Mouse (Mus musculus) urinary bladder, postnatal 4 days (tissue): ENCODE data around the gene Ercc8.

Source experiments
- DNase-seq, 2 experiments: peaks; one replicate each; pipeline ENCODE4 v3.0.0; 2021 to 2022; ENCODE audit warnings: low spot score in 2 of 2

Gene Ercc8

DNA sequence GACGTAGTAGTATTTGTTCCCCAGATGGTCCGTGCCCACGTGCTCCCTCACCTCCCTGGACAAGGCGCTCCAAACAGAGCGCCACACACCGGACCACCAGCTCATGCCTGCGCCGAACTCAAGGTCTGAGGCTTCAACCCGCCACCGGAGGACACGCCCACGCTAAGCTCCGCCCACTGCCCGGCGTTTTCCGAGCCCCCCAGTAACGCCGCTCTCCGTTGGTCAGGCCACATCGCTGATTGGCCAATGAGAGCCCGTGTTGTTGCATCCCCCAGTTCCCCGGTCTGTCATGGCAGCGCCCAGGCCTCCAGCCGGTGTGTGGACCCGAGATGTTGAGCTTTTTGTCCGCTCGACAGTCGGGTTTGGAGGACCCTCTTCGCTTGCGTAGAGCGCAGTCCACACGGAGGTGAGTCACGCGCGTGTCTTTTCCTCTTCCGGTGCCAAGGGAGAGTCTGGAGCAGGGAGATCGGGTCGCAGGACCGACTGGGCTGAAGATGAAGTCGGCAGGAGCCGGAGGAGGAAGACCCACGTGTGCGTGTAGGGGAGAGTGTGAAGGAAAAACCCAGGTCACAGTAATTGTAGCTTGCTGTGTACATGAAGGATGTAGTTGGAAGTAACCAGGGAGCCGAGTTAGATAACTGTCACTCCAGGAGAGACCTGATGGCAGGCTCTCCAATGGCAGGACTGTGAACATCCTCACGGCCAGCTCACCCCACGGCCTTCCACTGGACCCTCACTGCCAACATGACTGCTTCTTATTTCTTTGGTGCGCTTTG, at the start of gene Ercc8, which contains the start of gene Ndufaf2:
Ercc8 (plus strand) TSS at position 267 of the 776 bp plus-strand sequence.
Ndufaf2 (minus strand) TSS at position 159 of the 776 bp plus-strand sequence.
- peak; percentile 90 to 97 for DNase-seq

DNA sequence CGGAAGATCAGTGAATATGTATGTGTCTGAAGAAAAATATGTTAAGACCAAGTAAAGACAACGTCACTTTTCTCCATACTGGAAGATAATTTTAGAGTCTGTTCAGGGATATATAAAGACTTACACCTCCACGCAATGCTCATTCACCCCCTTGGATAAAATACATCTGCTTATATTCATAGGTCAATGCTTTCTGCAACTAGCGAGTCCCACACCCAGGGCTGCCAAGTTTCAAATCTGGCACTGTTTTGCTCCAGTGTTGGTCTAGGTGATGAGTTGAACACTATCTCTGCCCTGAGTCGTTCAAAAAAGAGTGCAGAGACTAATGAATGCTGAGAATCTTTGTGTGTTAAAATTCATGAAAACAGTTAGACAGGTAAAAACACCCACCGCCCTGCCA, 47.6 kb upstream of the Ercc8 start:
- no peak for DNase-seq

DNA sequence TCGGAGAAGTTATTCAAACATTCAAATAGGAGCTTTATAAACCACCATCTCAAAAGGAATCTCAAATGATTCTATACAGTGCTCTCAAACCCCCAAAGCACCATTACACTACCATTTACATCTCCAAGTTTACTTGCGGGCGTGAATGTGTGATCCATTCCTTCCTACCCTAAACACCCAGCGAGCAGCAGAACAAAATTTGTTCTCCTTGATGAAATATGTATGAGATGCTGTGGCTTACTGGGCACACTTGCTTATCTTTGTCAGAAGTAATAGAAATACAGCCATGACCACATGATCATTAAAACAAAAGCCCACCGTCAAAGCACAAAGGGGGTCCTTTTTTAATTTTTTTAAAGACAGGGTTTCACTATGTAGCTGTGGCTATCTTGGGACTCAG, 45.0 kb upstream of the Ercc8 start:
- no peak for DNase-seq

DNA sequence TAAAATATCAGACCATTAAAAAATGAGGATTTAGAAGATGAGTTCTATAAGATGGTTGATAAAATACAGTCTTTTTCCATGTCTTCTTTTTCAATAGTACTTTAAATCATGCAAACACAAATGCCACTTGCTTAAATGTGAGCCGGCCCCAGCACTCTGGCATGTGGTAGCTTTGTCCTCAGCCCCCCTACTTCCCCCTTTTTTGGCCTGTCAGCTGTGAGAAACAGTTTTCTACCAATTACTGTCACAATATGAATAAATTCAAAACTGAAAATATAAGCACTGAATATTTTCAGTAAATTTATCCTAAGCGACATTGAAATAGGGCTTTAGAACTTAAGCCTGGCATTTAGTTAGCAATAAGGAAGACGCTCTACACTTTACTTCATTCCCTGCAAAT, 44.3 kb upstream of the Ercc8 start:
- no peak for DNase-seq

DNA sequence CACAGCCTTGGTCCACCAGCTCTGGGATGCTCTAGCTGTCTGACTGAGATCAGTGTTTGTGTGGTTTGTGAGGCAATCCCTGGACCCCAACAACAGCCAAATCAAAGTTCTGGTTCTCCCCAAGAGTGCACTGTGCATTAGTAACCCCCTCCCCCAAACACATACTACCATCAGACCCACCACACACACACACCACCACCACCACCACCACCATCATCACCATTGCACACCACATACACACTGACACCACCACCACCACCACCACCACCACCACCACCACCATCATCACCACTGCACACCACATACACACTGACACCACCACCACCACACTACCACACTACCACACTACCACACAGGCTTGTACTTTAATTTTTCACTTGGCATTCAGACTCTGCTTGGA, 40.9 kb upstream of the Ercc8 start:
- no peak for DNase-seq

DNA sequence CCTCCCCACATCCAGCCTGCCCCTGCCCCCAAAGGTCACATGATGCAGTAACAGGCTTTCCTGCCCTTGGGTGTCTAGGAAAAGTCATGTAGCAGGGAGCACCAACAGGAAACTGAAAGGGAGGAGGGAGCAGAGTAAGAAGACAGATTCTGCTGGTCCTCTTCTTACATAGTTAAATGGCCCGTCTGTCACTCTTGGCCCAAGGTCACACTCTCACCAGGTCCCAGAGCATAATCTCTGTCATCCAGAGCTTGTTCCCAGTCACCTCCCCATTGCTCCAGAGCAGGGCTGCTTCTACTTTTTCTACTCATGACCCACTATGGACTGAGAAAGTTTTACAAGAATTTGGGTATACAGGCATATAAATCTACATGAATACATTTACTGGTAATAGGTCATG, 40.3 kb upstream of the Ercc8 start:
- no peak for DNase-seq

DNA sequence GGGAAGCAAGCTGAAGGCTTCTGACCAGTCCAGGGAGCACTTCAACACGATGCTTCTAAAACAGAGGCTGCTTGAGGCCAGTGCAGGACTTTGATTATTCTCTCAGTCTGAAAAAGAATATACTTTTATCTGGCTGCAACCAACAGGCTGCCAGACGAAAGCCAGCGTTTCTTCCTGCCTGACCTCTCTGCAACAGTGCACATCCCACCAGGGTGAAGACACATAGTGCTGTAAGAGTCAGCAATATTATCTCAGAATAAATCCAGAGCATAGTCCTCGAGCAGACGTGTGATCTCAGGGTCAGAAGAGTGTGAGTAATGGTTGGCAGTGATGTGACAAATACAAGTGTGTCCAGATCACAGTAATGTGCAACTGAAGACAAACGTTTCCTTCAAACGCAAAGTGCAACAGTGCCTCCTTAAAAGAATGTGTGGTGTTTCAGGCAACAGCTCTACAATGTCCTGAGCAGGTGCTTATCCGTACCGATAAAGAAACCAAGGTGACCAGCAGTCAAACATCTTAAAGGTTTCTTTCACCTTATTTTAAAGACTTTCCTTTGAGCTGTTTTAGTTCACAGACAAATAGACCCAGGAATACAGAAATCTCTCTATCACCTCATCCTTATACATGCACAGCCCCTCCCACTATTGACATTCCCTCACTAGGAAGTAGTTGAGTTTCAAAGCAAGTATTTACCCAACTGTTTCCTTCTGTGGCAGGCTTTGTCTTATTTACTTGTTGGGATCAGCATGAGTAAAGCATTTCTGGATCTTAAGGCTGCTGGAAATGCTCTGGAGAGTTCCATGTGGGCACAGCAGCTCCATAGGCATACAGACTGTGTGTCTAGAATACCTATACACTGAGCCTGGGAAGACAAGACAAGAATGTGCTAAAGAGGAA, 38.9 kb upstream of the Ercc8 start:
- no peak for DNase-seq

DNA sequence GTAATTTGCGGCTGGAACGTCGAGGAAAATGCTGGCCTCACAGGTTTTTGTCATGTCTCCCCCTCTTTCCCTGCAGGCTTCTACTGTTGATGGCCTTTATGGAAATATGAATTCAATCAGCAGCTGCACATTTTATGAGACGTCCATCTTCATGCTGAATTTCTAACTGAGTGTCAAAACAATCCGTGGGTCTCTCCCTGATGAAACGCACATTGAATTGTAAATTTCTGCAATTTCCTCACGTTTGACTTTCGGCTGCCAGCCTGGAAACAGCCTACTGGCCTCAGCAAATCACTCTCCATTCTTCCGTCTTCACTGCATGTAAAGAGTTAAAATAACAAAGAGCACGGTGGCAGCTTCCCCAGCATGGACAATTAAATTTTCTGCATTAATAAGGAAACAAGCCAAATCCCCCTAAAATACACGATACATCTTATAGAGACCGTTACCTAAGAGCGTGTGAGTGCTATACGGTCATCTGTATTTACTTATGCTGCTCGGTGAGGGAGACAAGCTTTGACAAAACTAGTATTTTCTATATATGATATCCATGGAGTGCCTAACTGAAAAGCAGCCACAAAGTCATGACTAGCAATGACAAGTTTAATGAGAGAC, 35.3 kb upstream of the Ercc8 start:
- no peak for DNase-seq

DNA sequence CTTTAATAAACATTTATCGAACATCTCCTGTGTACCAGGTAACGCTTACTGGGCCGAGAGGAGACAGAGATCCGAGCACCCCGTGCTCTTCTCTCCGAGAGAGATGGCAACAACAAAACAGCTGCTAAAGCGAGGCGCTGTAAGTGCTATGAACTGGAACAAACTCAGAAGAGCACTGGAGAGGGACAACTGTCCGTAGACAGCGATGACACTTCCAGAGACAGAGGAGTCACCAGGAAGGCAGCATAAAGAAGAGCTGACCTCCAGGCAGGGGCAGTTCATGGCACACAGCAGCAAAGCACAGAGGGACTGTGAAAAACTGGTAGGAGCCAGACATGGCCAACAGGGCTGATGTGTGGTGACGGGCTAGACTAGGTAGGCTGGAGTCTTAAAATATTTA, 34.4 kb upstream of the Ercc8 start:
- DNase-seq, result no peak

DNA sequence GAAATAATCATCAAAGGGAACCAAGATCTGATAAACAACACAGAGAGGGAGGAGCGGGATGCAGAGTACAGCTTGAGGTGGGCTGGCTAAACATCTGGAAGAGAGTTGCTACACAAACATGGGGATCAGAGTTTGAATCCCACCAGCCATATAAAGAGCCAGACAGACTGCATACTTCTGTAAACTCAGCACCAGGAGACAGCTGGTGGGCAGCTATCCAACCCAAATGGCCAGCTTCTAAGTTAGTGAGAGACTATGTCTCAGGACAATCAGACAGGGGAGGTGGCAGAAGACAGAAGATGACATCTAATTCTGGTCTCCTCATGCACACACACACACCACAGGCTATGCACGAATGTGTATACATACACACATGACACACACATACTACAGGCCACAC, 32.3 kb upstream of the Ercc8 start:
- DNase-seq, result no peak

DNA sequence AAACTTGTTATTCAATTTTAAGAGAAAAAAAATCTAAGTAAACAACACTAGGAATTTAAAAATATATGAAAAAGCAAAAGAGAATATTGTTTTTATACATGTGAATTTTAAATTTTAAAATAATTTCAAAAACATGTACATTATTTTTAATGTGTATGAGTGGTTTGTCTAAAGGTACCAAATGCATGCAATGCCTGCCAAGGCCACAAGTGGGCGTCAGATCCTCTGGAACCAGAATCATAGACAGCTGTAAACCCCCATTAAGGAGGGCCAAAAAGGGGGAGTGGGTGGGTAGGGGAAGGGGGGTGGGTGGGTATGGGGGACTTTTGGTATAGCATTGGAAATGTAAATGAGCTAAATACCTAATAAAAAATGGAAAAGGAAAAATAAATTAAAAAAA, 31.4 kb upstream of the Ercc8 start:
- no peak for DNase-seq

DNA sequence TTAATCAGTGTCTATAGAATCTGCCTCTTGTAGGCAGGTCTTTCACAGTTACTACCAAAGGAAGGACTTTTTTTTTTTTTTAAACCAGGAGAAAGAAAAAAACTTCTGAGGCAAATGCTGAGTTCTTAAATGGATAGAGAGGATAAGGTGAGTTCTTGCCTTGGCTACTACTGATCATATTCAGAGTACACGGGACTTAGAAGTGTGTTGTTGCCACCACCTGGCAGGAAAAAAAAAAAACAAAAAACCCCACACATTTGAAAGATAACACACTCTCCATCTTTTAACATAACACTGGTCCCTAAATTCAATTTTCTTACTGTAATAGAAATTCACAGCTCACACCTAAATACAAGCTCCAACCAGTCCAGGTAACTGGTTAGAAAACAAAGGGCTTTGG, 30.6 kb upstream of the Ercc8 start:
- no peak for DNase-seq

DNA sequence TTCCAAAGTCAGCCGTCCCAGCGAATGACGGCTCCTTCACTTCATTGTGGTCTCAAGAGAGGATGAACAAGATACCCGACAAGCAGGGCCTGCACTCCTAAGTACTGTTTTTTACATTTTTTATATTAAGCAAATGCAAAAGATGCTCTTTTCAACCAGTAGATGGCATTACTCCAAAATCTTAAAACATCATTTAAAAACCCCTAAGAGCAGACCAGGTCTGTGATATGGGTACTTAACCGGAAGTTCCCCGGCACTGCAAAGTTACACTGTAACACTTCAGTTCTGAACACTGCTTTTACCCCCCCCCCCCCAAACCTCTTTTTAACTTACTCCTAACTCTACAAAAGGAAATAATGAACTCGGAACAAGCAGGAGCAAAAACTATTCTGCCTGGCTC, 29.5 kb upstream of the Ercc8 start:
- DNase-seq, result no peak

DNA sequence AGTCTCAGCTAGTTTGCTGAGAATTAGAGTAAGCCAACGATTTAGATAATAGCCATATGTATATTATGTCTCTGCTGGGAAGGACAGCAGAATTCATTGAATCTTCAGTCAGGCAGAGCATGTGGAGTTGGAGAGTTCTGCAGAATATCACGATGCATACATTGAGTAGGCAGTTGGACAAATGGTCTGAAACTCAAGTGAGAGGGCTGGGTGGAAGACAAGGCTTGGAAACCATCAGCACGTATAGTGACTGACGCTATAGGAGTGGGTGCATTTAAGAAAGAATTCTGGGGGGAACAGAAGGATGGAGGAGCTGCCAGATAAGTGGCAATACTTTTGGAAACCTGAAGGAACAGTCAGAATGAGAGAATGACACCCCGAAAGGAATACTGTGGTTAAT, 27.8 kb upstream of the Ercc8 start:
- DNase-seq, result no peak

DNA sequence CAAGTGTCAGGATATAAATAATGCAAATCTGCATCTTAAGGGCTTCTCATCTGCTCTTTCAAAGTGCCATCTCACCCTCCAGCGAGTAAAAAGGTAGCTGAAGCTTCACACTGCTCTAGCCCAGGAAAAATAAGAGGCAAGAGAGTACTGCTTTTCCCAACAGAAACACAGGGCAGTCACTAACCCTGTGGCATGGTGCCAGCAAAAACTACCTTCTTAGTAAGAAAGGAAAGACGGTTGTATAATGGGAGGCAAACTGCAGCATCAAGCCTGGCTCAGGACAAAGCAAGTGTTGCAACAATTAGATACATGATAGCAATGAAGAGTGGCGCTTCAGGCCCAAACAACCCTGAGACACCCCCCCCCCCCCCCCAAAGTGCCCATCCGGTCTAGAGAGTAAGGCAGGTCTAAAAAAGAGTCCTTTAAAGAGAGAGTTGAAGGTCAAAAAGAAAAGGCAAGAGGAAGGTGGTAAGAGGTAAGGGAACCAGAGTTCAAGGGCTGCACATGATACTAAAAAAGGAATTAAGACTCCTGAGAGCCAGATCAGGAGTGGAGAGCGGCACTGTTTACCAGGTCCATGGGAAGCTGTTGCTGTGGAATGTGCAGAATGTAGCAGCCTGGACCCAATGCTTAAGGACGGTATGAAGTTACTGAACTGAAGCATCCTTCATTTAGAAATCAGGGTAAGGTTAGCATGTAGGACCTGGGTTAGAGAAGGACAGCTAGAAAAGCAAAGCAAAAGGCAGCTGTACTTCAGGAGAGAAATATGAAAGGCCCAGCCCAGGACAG, 26.3 kb upstream of the Ercc8 start:
- DNase-seq, result no peak

DNA sequence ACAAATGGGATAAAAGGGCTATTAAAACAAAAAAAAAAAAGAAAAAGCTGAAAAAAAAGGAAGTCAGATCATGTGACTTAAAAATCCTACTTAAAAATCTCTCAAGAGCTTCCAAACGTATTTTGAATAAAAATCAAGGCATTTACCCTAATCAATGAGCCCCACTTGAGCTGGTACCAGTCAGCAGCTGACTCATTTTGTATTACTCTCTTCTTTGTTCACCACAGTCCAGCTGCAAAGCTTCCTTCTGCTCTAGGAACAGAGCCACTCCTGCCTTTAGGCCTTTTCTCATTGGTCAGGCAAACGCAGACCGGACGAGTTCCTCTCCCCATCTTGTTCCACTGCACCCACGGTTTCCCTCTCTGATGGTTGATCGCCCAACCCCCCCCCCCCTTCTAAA, 22.9 kb upstream of the Ercc8 start:
- DNase-seq, result no peak

DNA sequence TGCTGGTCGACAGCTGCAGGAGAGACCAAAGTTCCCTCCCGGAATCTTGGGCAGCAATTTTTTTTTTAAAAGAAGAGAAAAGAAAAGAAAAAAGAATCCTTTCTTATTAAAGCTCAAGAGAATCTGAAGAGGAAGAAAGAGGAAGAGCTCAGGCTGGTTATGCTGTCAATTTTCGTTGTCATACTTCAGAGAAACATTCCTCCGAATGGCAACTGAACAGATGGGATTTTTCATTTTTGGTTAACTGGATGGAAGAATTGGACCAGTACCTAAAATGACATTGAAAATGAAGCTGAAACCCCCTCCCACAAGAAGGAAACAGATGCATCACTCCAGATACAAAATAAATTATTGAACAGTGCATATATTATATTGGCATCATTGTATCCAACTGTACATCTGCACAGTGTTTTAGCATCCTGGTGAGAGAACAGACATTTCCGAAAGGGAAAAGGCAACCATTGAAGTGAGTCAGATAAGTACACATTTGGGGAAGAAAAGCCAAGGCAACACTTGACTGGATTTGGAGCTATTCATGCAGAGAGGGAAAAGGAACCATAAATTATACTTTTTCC, 20.0 kb upstream of the Ercc8 start:
- DNase-seq, result no peak

DNA sequence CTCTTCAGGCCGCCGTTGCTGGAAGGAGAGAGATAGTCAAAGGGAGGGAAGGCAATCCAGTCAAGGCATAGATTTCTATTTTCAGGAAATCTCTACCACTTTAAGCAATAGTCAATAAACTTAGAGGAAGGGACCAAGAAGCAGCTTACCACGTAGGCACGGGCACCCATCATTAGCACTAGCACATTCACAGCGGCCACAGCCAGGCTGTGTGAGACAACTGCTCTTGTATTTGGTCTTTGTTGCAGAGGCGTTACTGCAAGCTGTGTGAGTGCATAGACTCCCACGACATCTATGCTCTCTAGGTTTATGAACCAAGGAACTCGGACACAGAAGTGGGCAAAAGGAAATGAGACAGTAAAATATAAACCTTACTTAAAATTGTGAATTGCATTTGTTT, 14.4 kb upstream of the Ercc8 start:
- no peak for DNase-seq

DNA sequence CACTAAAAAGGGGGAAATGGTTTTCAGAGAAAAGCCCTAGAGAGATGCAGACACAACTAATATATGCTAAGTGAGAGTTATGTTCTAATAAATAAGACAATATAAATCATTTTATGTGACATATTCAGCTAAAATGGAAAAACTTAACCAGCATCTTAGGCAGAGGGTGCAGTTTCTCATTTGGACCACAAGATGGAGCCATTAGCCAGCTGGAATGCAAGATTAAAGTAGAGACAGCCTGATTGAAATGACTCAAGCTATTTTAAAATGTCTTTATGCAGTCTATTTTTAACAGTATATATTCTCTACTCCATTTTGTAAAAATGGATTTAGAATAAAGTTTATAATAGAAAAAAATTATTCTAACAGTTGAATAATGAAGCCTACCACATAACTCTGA, 6.7 kb upstream of the Ercc8 start:
- no peak for DNase-seq

DNA sequence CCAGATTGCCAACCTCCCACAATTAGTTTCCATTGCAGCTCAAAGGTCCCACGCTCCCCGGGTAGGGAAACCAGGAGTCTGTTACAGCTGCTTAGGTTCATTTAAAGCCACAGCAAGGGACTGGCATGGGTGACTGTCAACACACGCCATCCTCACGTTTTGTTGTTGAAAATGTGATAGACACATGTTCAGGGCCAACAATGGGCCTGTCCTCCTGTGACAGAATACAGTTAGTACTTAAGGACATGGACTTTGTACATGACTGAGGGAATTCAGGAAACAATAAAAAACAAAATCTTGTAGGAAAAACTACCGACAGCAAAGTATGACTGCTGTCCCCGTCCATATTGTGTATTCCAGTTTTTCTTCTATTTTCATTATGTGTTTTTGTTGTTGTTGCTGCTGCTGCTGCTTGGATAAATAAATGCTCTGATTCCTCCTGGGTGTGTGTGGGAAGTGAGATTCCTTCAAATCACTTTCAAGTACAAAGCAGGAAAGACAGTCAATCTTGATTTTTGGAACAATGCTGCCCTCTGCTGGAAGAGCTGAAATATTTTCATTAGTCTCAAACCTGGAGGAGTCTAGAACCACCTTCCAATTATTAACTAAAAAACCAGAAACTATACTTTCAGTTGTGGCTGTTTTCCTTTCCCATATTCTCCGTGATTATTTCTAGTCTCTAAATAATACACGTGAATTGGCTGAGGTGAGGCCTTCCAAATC, 5.7 kb upstream of the Ercc8 start:
- no peak for DNase-seq

DNA sequence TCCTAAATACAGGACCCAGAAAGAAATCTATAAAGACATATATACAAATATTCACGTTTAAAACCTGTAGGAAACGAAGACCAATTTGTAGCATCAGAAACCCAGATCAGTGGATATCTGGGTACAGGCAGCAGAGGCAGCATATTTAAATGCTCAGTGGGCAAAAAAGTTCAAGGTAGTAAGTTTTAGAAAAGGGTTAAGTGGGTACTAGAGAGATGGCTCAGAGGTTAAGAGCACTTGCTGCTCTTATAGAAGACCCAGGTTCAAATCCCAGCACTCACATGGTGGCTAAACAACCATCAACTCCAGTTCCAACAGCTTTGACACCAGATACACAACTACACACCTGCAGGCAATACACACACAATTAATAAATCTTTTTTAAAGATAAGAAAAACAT, 1.4 kb upstream of the Ercc8 start:
- DNase-seq, result no peak
